Mouse (Mus musculus) urinary bladder, postnatal 4 days (tissue): ENCODE data around the gene Eid2.
A peak's percentile ranks its signal among the peaks of the same experiment; 100 is the strongest.
"Not testable (repeated sequence)": the region's sequence is repeated elsewhere in the genome, so short reads cannot be mapped to it uniquely, and the experiment has no call there.

Experiments
- DNase-seq, 2 experiments: peaks; one replicate each; pipeline ENCODE4 v3.0.0; 2021 to 2022; ENCODE audit warnings: low spot score in 2 of 2

Eid2 gene

DNA sequence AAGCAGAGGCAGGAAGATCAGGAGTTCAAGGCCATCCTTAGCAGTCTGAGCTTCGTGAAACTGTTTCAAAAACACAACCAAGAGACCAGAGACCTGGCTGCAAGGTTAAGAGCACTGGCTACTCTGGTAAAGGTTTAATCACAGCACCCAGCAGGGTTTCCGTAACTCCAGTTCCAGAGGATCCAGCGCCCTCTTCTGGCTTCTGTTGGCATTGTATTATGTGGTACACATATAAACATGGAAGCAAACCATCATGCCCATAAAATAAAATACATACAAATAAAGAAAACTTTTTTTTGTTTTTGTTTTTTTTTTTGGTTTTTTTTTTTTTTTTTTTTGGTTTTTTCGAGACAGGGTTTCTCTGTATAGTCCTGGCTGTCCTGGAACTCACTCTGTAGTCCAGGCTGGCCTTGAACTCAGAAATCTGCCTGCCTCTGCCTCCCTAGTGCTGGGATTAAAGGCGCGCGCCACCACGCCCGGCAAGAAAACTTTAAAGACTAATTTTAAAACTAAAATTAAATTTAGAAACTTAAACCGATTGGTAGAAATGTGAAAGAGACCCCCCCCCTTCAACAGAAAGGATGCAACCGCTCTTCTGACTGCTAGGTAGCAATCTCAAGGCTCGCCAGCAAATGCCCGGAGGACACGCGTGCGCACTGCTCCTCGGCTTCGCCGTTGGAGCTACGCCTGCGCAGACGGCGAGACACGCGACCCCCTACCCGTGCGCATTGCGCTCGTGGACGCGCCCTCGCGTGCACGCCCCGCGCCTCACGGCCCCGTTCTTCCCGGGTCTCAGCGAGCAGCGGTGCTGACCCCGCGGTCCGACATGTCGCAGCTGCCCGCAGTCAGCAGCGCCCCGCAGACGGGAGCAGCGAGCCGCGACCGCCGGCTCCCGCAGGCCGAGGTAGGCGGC is at the start of gene Eid2:
Gene Eid2 (plus strand): TSS at position 753 of the 913 bp plus-strand sequence.
- peak; percentile 82 to 83 for DNase-seq

DNA sequence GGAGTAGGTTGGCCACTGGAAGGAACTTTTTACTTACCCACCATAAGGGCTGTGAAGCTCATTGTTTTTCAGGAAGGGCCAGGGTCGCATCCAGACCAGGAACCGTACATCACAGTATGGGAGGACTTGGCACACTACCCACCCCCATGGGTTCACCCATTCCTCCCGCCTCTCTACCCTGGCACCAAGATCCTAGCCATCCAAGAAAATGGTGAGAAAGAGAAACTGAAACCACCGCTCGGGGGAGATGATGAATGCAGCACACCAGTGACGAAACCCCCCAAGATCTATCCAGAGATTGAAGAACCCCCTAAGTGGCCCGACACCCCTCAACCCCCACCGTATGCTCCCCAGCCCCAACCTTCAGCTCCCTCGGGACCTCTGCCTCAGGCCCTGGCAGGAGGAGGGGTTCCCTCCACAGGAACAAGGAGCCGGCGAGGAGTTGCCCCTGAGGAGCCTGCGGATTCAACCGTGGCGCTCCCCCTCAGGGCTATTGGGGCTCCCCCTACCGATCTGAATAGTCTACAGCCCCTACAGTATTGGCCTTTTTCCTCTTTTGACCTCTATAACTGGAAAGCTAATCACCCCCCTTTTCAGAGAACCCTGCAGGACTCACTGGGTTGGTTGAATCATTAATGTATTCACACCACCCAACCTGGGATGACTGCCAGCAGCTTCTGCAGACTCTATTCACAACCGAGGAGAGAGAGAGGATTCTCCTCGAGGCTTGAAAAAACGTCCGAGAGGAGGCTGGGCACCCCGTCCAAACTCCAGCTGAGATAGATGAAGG is 48.5 kb upstream of the Eid2 start:
- not testable (repeated sequence) for DNase-seq

DNA sequence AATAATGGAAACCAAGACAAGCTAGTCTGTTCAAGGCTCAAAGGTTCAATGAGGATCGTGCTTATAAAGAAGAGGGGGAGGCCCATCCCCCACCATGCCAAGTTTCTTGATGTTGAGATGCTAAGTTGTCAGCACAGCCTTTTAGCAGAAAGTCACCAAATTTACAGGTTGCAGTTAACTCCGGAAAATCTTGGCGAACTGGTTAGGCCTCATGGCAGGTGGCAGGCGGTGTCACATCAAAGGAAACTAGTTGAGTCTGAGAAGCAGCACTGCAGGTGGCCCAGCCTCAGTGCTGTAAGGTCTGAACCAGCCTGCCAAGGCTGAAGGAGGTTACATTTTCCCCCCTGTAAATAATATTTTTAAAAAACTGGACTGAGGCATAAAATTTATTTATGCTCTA is 40.8 kb upstream of the Eid2 start:
- not testable (repeated sequence) for DNase-seq

DNA sequence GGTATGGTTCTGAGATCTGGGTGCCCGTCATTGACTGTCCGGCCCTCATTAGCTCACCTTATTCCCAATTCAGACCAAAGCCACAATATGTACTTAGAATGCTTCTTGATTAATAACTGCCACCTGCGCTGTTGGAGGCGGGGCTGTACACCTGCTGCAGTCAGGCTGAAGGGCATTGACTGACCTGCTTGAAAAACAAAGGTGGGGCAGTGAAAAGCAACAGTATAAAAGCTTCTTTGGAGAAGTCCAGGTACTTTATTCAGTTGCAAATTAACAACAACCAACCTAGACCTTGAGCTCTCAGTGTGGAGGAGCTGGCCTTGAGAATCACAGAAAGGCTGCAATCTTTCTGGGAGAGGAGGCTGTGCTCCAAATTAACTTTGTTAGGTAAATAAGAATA is 40.3 kb upstream of the Eid2 start:
- not testable (repeated sequence) for DNase-seq

DNA sequence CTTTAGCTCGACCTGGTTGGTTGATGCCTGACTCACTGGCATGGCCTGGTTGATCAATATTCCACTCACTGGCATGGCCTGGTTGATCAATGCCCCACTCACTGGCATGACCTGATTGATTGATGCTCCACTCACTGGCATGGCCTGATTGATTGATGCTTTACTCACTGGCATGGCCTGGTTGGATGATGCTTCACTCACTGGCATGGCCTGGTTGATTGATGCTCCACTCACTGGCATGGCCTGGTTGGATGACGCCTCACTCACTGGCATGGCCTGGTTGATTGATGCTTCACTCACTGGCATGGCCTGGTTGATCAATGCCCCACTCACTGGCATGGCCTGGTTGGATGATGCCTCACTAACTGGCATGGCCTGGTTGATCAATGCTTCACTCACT is 23.7 kb upstream of the Eid2 start:
- DNase-seq = not testable (repeated sequence)

DNA sequence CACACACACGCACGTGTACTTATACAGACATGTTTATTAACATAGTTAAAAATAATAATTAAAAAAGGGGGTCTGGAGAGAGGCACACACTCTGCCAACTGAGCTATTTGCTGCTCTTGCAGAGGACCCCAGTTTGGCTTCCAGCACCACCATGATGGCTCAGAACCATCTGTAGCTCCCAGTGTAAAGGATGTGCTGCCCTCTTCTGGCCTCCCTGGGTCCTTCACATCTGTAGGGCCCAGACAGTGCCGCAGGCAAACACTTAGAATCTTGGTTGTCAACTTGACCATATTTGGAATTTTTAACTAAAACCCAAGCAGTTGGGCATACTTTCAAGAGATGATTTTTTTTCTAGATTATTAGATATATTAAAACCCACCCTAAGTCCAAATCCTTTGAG is 18.7 kb upstream of the Eid2 start:
- no peak for DNase-seq

DNA sequence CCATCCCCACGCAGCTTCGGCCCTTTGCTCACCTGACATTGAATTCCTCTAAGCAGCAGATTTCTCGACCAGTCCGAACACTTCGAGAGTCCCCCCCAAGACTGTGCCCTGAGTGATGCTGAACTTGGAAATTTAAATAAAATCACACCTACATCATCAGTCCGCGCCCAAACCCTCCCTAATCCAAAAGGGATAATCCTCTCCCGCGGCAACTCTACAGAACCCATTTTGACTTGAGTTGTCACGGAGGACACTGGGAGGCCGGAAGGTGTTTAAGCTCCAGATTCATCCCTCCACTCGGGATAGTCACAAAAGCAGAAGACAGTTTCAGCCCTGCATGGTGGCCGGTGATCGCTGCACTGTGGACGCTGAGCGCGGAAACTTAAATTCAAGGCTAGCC is 15.7 kb upstream of the Eid2 start:
- DNase-seq = no peak

DNA sequence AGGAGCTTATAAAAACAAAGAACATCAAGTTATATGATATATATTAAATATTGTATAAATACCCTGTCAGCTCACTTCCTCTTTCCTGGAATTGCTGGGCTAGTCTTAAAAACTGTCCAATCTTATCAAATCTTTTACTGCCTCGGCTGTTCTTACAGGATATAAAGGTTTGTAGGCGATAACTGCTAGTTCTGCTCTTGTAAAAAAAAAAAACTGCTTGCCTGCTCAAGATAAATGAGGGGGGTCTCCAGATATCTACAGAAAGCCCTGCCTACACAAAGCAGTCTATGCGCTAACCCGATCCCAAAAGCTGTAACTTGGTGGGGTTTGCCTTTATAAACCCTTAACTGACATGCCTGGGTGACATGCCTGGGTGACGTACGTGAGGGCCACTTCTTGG is 13.1 kb upstream of the Eid2 start:
- DNase-seq = no peak

DNA sequence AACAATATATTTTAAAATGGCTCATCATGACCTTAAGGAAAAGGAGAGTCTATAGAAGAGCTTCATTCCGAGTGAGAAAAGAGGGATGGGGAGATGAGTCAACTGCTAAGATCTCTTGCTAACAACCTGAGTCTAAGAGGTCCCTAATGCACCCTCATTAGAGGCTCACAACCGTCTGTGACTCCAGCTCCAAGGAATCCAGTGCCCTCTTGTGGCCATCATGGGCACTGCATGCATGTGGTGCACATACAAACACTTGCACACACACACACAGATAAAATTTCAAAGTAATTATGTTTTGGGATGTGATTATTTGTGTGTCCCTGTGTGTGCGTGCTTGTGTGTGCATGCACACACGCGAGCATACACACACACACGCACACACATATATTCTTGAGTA is 12.2 kb upstream of the Eid2 start:
- DNase-seq = no peak

DNA sequence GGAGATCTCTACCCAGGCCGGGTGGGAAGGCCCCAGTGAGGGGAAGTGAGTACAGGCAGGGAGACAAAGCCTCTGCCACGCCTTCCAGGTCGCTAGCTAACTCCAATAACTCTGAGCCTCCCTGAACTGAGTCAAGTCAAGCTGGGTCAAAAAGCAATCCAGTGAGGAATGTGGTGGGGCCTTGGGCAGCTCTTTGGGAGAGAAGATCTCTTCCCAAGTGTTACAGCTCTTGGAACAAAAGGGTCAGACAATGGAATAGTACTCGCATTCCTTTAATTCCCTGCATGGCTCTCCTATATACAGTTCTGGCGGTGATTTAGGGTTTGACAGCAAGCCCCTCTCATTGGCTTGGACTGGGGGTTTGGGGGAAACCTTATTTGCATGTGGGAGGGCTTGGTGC is 4.8 kb upstream of the Eid2 start:
- DNase-seq = no peak

DNA sequence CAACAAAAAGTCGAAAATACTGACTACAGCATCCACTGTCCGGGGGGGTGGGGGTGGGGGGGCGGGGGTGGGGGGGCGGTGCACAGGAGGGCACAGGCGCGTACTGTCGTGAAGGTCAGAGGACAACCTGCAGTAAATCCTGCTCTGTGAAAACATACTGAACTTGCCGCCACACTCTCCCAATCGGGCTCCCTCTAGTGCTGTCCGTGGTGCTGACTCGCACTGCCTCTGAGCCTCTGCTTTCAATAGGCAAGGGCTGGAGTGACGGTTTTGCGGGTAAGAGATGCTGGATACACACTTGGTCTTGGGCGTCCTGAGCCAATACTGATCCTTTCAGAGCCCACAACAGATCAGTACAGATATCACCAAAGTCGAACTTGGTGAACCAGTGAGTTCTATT is 3.9 kb upstream of the Eid2 start:
- peak; percentile 42 to 82 for DNase-seq

DNA sequence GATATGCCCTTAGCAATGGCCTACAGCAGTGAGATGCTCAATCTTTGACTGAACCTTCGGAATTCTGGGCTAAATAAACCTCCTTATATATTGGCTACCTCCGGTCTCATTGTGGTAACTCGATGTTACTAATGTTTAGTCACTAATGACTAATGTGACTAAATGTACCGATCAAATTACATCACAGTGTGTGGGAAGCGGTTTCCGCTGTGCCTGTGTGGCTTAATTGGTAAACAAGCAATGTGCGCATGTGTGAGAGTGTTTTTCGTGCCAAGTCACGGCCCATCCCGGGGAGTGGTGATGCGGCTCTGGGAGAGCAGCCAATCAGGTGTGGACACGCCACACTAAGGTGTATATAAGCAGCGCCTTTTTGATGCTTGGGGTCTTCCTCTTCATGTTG is 2.3 kb upstream of the Eid2 start:
- DNase-seq = no peak

DNA sequence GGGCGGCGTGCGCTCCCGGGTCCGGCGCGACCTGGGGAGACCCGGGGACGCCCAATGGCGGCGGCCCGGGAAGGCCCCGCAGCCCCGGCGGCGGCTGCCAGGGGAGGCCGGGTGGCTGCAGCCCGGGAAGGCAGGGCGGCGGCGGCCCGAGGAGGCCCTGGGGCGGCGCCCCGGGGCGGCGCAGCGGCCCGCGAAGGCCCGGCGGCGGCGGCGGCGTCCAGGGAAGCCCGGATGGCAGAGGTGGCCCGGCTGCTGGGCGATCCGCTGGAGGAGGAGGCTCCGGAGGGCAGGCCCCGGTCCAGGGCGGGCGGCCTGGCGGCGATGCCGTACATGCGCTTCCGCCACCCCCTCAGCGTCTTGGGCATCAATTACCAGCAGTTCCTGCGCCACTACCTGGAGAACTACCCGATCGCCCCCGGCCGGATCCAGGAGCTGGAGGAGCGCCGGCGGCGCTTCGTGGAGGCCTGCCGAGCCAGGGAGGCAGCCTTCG is 406 bp downstream of the Eid2 start:
- peak; percentile 47 to 61 for DNase-seq

DNA sequence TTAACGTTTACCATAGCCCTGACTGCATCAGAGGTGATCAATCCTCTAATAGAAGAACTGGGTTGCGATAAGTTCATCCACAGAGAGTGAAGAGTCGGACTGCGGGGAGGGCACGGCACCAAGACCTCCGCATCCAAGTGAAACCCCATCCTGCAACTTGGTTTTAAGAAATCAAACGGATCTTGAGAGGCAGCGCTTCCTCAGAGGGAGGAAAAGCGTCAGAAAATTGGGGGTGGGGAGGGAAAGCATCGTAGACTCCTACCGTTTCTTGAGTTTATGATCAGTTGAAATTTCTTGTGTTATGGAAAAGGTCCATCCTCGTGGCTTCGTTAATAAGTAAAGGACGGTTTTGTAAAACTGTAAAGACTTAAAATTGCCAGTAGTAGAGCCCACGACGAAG is 895 bp downstream of the Eid2 start:
- no peak for DNase-seq

DNA sequence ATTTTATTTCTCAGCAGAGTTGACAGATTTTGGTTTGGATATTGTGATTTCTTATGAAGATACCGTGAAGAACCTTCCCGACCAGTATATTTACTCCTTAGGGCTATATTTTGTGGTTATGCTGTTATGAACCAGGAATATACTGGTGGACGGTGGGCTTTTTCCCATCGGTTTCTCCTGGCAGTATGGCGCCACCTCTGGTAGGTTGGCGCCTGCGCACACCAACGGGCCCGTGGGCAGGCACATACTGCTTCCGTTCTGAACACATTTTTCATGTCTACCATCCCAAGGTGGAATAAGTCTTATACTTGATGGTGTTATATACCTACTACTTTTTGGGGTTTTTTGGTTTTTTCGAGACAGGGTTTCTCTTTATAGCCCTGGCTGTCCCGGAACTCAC is 1.7 kb downstream of the Eid2 start:
- no peak for DNase-seq

DNA sequence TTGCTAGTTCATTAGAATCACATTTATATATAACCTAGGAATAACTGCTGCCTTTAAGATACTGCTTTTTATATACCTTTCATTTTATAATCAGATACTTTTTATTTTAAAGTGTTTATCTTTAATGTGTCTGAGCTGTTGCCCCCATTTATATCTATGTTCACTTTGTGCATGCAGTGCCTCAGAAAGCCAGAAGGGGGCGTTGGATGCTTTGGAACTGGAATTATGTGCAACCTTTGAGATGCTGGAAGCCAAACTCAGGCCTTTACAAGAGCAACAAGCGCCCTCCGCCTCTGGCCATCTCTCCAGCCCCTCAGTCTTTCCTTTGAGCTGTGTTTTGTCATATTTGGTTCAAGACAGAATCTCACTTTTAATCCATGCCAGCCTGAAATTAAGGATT is 4.1 kb downstream of the Eid2 start:
- DNase-seq = no peak

DNA sequence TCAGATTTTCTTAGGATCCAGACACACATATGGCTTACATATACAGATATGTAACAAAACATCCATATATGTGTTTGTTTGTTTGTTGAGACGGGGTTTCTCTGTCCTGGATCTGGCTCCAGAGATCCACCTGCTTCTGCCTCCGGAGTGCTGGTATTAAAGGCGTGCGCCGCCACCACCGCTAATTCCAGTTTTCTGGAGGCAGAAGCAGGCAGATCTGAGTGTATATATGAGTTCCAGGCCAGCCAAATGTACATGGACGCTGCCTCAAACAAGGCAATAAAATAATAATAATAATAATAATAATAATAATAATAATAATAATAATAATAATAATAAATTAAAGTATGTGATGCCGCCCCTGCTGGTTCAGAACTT is 9.5 kb downstream of the Eid2 start:
- no peak for DNase-seq

DNA sequence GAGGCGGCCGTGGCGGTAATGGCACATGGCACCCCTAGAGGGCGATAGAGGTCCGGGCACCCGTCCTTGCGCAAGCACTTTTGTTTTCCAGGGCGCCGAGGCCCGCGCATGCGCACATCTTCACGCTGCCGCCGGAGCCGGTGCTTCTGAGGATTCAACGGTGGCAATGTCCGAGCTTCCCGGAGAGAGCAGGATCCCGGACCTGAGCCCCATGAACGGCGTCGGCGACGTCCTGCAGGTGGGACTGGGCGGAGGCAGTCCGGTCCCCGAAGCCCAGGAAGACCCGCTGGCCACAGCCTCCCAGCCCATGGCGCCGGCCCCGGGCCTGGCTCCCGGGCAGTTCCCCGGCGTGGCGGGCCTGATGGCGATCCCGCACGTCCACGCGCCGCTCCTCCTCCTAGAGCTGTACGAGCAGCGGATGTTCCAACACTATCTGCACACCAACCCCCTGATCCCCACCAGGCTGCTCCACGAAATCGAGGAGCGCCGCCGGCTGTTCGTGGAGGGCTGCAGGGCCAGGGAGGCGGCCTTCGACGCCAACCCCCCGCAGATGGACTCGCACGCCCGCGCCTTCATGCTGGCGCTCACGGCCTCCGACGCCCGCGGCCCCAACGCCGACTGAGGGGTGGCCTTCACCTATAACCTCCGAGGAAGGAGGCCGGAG is 10.1 kb downstream of the Eid2 start, which contains the start of gene Eid2b:
Gene Eid2b (plus strand): TSS at position 125 of the 664 bp plus-strand sequence.
- peak; percentile 93 to 96 for DNase-seq

DNA sequence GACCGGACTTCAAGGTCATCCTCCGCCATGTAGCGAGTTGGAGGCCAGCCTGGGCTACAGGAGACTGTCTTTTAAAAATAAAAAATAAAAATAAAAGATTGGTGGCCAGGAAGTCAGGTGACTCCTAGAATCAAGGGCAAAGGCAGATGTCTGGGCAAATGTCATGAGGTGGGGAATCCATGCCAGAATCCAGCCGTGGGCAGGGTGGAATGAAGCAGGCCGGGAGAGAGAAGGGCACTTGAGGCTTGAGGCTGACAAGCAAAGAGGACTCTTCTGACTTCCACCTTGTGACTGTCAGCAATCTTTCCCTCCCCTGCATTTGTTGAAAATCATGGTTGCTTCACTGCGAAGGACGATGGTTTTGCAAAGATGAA is 10.6 kb downstream of the Eid2 start:
- DNase-seq = no peak

DNA sequence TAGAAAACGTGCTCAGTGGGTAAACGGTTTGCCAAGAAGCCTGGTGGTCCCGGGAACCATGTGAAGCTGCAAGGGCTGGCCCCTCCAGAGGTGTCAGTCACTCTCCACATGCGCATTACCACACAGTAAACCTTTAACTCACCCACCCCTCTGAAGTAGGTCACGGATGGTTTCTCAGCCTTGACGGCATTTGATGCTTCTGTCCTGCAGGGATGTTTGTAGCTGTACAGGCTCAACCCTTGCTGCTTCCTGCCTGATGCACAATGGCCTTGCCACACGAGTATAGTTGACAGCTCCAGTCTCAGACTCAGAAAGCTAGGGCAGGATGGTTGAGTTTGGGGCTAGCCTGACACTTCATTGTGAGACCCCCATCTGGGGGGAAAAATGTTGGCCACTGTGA is 12.9 kb downstream of the Eid2 start:
- DNase-seq = no peak

DNA sequence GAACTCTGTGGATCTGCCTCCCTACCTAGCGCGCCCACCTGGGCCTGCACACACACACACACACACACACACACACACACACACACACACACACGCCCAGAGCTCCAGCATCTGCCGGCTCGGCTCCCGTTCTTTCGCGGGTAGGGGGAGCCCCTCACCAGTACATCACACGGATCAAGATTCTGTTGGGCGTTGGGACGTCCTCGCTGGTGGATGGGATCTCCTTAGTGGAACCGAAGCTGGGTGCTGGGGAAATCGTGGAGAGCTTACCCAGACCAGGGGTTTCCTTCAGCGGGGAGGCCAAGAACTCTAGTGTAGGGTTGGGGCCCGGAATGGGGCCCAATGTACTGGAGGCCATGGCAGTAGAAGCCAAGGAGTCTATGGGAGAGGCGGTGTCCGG is 22.5 kb downstream of the Eid2 start:
- no peak for DNase-seq
